In genomic region chr5:121271046-121271445, GRCm38 (mm10) we compare ENCODE assay signal across 18 mouse cellular contexts.
"Had no signal": no experiment of that assay in that cellular context is flagged by ENCODE, and none has a peak within 500 bp of the region (broad histone marks: within the 10 kb centered on the region; RNA-seq: fewer than 3 reads in every experiment).

No protein-coding gene starts in this region.

- ATAC-seq: liver, embryonic 12.5 days had no signal

- H3K9ac ChIP-seq: limb, embryonic 12.5 days; limb, embryonic 15.5 days; liver, embryonic 12.5 days; liver, embryonic 15.5 days; lung, embryonic 15.5 days had no signal

- H3K4me2 ChIP-seq: limb, embryonic 12.5 days; limb, embryonic 15.5 days; liver, embryonic 12.5 days; liver, embryonic 15.5 days; lung, embryonic 15.5 days had no signal

- H3K4me3 ChIP-seq: limb, embryonic 12.5 days; limb, embryonic 15.5 days; liver, embryonic 12.5 days; liver, embryonic 15.5 days; lung, embryonic 15.5 days; megakaryocyte, embryonic 14.5 days; midbrain, embryonic 10.5 days had no signal

- H3K27me3 ChIP-seq: limb, embryonic 12.5 days; limb, embryonic 15.5 days; liver, embryonic 12.5 days; liver, embryonic 15.5 days; lung, embryonic 15.5 days; megakaryocyte, embryonic 14.5 days had no signal

- H3K27ac ChIP-seq: limb, embryonic 12.5 days; limb, embryonic 15.5 days; liver, embryonic 12.5 days; liver, embryonic 15.5 days; lung, embryonic 15.5 days; midbrain, embryonic 10.5 days; stomach, postnatal 0 days had no signal

- DNase-seq: kidney, postnatal 14 days; kidney, postnatal 4 days; left cerebral cortex, postnatal 4 days; lung, adult 18-20 months; lung, postnatal 10 days; lung, postnatal 36 days; midbrain, embryonic 14.5 days; thymus, adult 2 months; thymus, postnatal 14 days; thymus, postnatal 4 days had no signal

- H3K9me3 ChIP-seq: limb, embryonic 12.5 days; limb, embryonic 15.5 days; liver, embryonic 12.5 days; liver, embryonic 15.5 days; lung, embryonic 15.5 days; megakaryocyte, embryonic 14.5 days; midbrain, embryonic 10.5 days had no signal

- H3K4me1 ChIP-seq: limb, embryonic 12.5 days; limb, embryonic 15.5 days; lung, embryonic 15.5 days; midbrain, embryonic 10.5 days had no signal
